Mouse (Mus musculus) liver, embryonic 11.5 days (tissue): ENCODE data around the gene Ppih. TPM values are rescaled to one million over a fixed set of nuclear protein-coding genes. Genes with fewer than 3 reads are reported as not detected.

Source experiments
- ATAC-seq: fragments of 200-750 bp; cut with Nextera tagmentation; replicated peaks from 2 replicates; pipeline ENCODE4 v1.8.0; 2017; ENCODE audit warnings: moderate number of reproducible peaks, mild to moderate bottlenecking, moderate TSS enrichment, moderate library complexity; ENCODE audit not compliant: low FRiP score
- DNase-seq: peaks from one replicate; pipeline ENCODE4 v3.0.0-alpha.2; 2017; ENCODE audit warnings: low spot score
- H3K27ac ChIP-seq: fragments of 300-500 bp; sonication (generic); 2 replicates; pipeline ENCODE4 v1.5.1; 2014; ENCODE audit warnings: mild to moderate bottlenecking, low read depth, low read length, control low read depth
- H3K27me3 ChIP-seq: fragments of 300-500 bp; sonication (generic); replicated peaks from 2 replicates; pipeline ENCODE4 v1.6.1; 2014; ENCODE audit warnings: low read length, mixed read lengths; ENCODE audit not compliant: control insufficient read depth, insufficient read depth
- H3K36me3 ChIP-seq: fragments of 300-500 bp; sonication (generic); 2 replicates; pipeline ENCODE4 v1.6.1; 2014; ENCODE audit warnings: mild to moderate bottlenecking, low read length, moderate library complexity, mixed read lengths; ENCODE audit not compliant: control insufficient read depth, insufficient read depth
- H3K4me1 ChIP-seq: fragments of 300-500 bp; sonication (generic); replicated peaks from 2 replicates; pipeline ENCODE4 v1.6.1; 2014; ENCODE audit warnings: low read length, mixed read lengths; ENCODE audit not compliant: control insufficient read depth, insufficient read depth
- H3K4me2 ChIP-seq: fragments of 300-500 bp; sonication (generic); 2 replicates; pipeline ENCODE4 v1.6.1; 2014; ENCODE audit warnings: mild to moderate bottlenecking, control low read depth, moderate library complexity
- H3K4me3 ChIP-seq: fragments of 300-500 bp; sonication (generic); 2 replicates; pipeline ENCODE4 v1.5.1; 2014; ENCODE audit warnings: low read depth, low read length, control low read depth
- H3K9ac ChIP-seq: fragments of 300-500 bp; sonication (generic); 2 replicates; pipeline ENCODE4 v1.6.1; 2014; ENCODE audit warnings: low read depth, low read length, control low read depth
- H3K9me3 ChIP-seq: fragments of 300-500 bp; sonication (generic); 2 replicates; pipeline ENCODE4 v1.6.1; 2016; ENCODE audit warnings: low read length, inconsistent platforms, mixed read lengths; ENCODE audit not compliant: control insufficient read depth
- WGBS: fragments of 180-500 bp; shearing (Covaris S2); extraction: QIAGEN DNeasy Blood & Tissue Kit; methylation state at CpG from one replicate; pipeline ENCODE4 v1.1.7; 2014; 5-methylcytosine and 5-hydroxymethylcytosine counted together
- polyA plus RNA-seq: library from polyadenylated mRNA; unstranded; fragments of >200 nt; fragmentation: Nextera tagmentation; extraction: Ambion mirVana; gene quantifications from 2 replicates; pipeline ENCODE4 v1.2.1, GENCODE M21; 2014

Gene Ppih
- polyA plus RNA-seq, 1 experiment from 2014 or later = 138 TPM

GRCm38 (mm10) chr4:119333487-119333886 is 13.1 kb upstream of the Ppih start:
- no peak overlapping the region for H3K4me3 ChIP-seq
- H3K9ac ChIP-seq = no peak overlapping the region
- no peaks in the 10 kb centered on the region for H3K27me3 ChIP-seq
- no peaks in the 10 kb centered on the region for H3K36me3 ChIP-seq
- no peaks in the 10 kb centered on the region for H3K4me1 ChIP-seq
- H3K9me3 ChIP-seq = no peaks in the 10 kb centered on the region
- H3K4me2 ChIP-seq = no peak overlapping the region
- no peak for DNase-seq
- no peak for ATAC-seq
- H3K27ac ChIP-seq = no peak overlapping the region
- WGBS = 86% methylated on average over 6 of the region's 6 CpGs

GRCm38 (mm10) chr4:119320896-119321550 is 677 bp upstream of the Ppih start:
- Histone ChIP-seq H3K27ac (0 out of 2 replicates have a peak overlapping the region, but pooled peaks have one; percentile 47), H3K4me3 (peak overlapping the region; percentile 87), H3K36me3 (peaks cover 9% of the 10 kb centered on the region; the same call in 1 of the 2 replicates), H3K9ac (peak overlapping the region; percentile 58), H3K4me1 (peaks cover 13% of the 10 kb centered on the region), H3K9me3 (no peaks in the 10 kb centered on the region), H3K27me3 (no peaks in the 10 kb centered on the region), H3K4me2 (peak overlapping the region; percentile 98)
- no peak for DNase-seq
- peak; percentile 26 for ATAC-seq
- 29% methylated on average over 10 of the region's 10 CpGs for WGBS

GRCm38 (mm10) chr4:119313756-119314155 is 6.6 kb downstream of the Ppih start:
- Histone ChIP-seq H3K4me1 (no peaks in the 10 kb centered on the region), H3K27me3 (no peaks in the 10 kb centered on the region), H3K9ac (no peak overlapping the region), H3K36me3 (peaks cover 37% of the 10 kb centered on the region), H3K9me3 (no peaks in the 10 kb centered on the region), H3K27ac (no peak overlapping the region), H3K4me3 (no peak overlapping the region), H3K4me2 (no peak overlapping the region)
- ATAC-seq (no peak), DNase-seq (no peak)
- WGBS = 89% methylated on average over 1 of the region's 1 CpGs

GRCm38 (mm10) chr4:119305418-119305817 is 14.9 kb downstream of the Ppih start:
- no peaks in the 10 kb centered on the region for H3K4me1 ChIP-seq
- no peak overlapping the region for H3K4me3 ChIP-seq
- 94% methylated on average over 5 of the region's 5 CpGs for WGBS
- no peaks in the 10 kb centered on the region for H3K27me3 ChIP-seq
- DNase-seq = no peak
- H3K9me3 ChIP-seq = no peaks in the 10 kb centered on the region
- H3K27ac ChIP-seq = no peak overlapping the region
- ATAC-seq = no peak
- H3K36me3 ChIP-seq = peaks cover 18% of the 10 kb centered on the region
- no peak overlapping the region for H3K9ac ChIP-seq
- no peak overlapping the region for H3K4me2 ChIP-seq

- no peak for DNase-seq
- Histone ChIP-seq H3K4me2 (no peak overlapping the region), H3K4me3 (no peak overlapping the region), H3K27me3 (no peaks in the 10 kb centered on the region), H3K4me1 (no peaks in the 10 kb centered on the region), H3K9ac (no peak overlapping the region), H3K27ac (no peak overlapping the region), H3K9me3 (no peaks in the 10 kb centered on the region), H3K36me3 (peaks cover 10% of the 10 kb centered on the region)
- ATAC-seq = no peak
- WGBS = 86% methylated on average over 8 of the region's 8 CpGs
These were observed 17.1 kb downstream of the Ppih start for GRCm38 (mm10) chr4:119303291-119303690.

- no peak overlapping the region for H3K4me2 ChIP-seq
- no peaks in the 10 kb centered on the region for H3K27me3 ChIP-seq
- DNase-seq = no peak
- no peaks in the 10 kb centered on the region for H3K4me1 ChIP-seq
- H3K27ac ChIP-seq = no peak overlapping the region
- 77% methylated on average over 3 of the region's 3 CpGs for WGBS
- H3K9me3 ChIP-seq = no peaks in the 10 kb centered on the region
- H3K9ac ChIP-seq = no peak overlapping the region
- peaks cover 2% of the 10 kb centered on the region; the same call in 1 of the 2 replicates for H3K36me3 ChIP-seq
- H3K4me3 ChIP-seq = no peak overlapping the region
- no peak for ATAC-seq
These were observed 18.6 kb downstream of the Ppih start for GRCm38 (mm10) chr4:119301777-119302176.

- H3K36me3 ChIP-seq = no peaks in the 10 kb centered on the region
- DNase-seq (no peak), ATAC-seq (no peak)
- no peak overlapping the region for H3K4me2 ChIP-seq
- no peaks in the 10 kb centered on the region for H3K27me3 ChIP-seq
- no peak overlapping the region for H3K9ac ChIP-seq
- WGBS = 88% methylated on average over 3 of the region's 3 CpGs
- H3K4me3 ChIP-seq = no peak overlapping the region
- no peaks in the 10 kb centered on the region for H3K9me3 ChIP-seq
- H3K27ac ChIP-seq = no peak overlapping the region
- H3K4me1 ChIP-seq = no peaks in the 10 kb centered on the region; the same call in 1 of the 2 replicates
These were observed 19.6 kb downstream of the Ppih start for GRCm38 (mm10) chr4:119300761-119301160.

GRCm38 (mm10) chr4:119297361-119297760 is 23.0 kb downstream of the Ppih start:
- H3K4me3 ChIP-seq = no peak overlapping the region
- no peak overlapping the region for H3K9ac ChIP-seq
- no peak overlapping the region for H3K4me2 ChIP-seq
- H3K36me3 ChIP-seq = no peaks in the 10 kb centered on the region
- H3K27ac ChIP-seq = no peak overlapping the region
- H3K9me3 ChIP-seq = no peaks in the 10 kb centered on the region
- WGBS = 79% methylated on average over 2 of the region's 2 CpGs
- H3K27me3 ChIP-seq = no peaks in the 10 kb centered on the region
- H3K4me1 ChIP-seq = peaks cover 5% of the 10 kb centered on the region
- DNase-seq (no peak), ATAC-seq (no peak)

GRCm38 (mm10) chr4:119295134-119295453 is 25.3 kb downstream of the Ppih start:
- Histone ChIP-seq H3K27ac (peak overlapping the region; percentile 80), H3K4me3 (peak overlapping the region; percentile 97), H3K9ac (peak overlapping the region; percentile 94), H3K36me3 (peaks cover 7% of the 10 kb centered on the region; the same call in 1 of the 2 replicates), H3K27me3 (no peaks in the 10 kb centered on the region), H3K4me1 (peaks cover 19% of the 10 kb centered on the region), H3K4me2 (peak overlapping the region; percentile 90), H3K9me3 (no peaks in the 10 kb centered on the region)
- no peak for DNase-seq
- no peak for ATAC-seq
- 9% methylated on average over 6 of the region's 6 CpGs for WGBS
